Mouse (Mus musculus) kidney, postnatal 10 days (tissue): Measurements from ENCODE around the gene Dph6.
"Not testable (repeated sequence)": the region's sequence is repeated elsewhere in the genome, so short reads cannot be mapped to it uniquely, and the experiment has no call there.

Experiments used
- DNase-seq: peaks from one replicate; pipeline ENCODE4 v3.0.0; 2021; ENCODE audit warnings: mixed read lengths

The Dph6 gene

DNA sequence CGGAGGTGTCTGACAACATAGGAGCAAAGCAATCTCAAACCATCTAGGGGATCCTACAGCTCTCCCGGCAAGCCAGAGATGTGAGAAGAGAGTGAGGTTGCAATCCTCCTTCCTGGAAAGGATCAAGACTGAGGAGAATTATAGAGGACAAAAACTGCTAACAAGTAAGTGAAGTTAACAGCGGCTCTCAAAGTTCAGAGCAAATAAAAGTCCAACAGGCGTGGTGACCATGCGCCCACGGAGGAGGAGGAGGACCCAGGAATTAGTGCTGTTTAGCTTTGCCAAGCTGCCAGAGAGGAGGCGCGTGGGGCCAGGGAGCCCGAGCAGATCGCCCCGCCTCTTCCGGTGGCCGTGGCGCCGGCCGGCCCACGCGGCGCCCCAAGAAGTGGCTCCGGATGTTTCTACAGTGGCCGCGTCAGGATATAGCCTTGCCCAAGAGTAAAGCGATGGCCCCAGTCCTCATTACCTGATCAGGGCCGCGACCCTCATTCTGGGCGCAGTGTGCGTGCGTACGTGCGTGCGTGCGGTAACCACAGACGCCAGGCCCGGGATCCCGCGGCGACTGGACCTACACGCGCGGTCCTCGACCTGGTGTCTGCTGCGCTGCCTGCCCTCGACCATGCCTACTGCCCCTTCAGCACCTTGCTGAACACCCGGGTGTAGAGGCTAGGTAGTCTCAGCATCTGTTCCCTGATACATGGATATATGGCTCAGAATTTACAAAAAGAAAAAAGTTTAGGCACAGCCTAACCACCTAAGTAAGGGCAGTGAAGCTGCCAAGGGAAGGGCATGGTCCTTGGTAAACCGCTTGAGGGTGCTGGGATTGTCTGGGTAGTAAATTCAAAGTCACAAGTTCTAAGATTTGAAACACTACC is at the start of gene Dph6:
Gene Dph6 (minus strand): TSS at position 600 of the 875 bp plus-strand sequence.
- peak; percentile 89 for DNase-seq

DNA sequence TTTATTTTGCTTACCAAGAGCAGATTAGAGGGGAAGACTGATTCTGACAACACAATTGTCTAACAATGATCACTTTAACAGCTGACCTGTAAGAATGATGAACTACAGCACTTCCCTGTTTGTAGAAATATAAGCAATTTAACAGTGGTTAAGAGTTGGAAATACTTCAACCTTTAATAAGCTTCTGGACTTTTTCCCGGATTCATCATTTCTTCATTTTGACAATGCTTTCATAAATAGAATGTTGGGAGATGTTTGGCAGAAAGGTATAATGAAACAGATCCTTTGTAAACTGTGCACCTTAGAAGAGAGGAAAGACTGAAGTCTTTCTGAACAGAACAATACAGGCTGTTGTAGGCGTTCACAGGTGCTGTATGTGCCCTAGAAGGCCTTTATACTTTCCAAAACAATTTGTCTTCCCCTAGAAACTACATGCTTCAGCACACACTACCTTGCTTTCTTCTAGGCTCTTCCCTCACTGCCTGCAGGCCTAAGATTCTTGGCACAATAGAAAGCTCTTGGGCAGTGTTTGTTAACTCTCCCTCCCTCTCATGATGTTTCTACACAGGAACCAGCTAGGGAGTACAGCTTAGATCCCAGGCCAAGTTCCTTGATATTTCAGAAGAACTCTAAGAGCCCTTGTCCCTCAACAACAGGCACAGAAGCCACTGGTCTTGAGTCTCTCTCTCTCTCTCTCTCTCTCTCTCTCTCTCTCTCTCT is 46.4 kb upstream of the Dph6 start:
- no peak for DNase-seq

DNA sequence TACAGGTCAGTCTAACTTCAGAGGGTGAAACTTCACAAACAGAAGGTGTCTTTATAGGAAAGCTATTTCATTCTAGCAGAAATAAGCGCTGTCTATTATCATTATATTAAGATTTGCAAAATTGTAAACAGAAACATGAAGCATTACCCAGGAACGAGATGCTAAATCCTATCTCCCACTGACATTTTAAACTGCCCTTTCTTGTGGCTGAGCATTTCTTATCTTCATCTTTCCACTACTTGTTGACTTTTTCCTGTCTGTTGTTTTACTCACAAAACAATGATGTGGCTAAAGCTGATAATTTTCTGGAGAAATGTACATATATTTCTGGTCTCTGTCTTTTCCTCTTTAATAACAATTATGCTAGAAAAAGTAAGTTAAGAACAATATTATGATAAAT is 36.8 kb upstream of the Dph6 start:
- no peak for DNase-seq

DNA sequence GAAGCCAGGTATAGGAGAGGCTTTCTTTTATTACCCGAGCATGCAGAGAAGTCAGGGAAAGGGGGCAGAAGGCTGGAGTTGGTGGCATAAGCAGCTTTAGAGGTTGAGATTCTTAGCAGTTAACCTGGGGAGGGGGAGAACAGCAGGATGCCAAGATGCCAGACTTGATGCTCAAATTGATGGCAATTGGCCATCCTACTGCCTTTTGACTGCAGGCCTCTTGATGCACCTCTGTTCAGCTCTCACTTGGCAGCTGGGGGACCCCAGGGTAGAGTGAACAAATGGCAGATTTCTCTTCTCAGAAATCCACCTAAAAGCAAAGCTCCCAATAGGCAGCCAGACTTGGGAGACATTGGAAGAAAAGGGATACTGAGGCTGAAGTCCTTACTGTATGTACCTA is 32.7 kb upstream of the Dph6 start:
- DNase-seq, result no peak

DNA sequence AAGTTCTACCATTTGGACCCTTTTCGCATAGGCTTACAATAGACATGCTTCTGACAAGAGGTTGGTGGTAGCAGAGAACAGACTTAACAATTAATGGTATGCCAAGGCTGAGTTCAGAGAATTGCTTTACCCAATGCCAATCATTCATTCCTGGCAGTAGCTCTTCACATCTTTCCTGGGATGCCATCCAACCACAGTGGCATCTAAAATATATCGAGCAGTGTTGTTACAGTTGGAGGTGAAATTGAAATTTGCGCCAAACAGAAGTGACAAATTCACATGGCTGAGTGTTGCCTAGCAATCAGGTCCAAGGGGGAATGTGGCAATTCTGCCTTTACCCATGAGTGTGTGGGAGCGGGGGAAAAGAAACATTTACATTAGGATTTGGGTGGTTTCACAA is 32.3 kb upstream of the Dph6 start:
- no peak for DNase-seq

DNA sequence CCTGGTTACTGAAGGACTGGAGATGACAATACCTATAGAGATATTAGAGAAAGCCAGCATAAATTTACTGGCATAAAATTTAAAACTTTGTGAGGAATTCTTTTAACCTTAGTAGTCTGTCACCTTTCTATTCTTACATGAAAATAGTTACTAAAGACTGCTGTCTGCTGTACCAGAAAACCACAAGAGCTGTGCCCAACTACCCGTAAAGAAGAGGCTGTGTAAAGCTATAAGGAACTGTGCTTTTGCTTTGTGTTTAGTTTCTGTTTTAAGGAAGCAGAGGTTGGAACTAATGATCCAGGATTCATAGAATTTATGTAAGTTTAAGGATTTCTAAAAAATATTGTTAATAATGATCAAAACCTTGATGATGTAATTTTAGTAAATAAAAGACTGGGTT is 19.1 kb upstream of the Dph6 start:
- no peak for DNase-seq

DNA sequence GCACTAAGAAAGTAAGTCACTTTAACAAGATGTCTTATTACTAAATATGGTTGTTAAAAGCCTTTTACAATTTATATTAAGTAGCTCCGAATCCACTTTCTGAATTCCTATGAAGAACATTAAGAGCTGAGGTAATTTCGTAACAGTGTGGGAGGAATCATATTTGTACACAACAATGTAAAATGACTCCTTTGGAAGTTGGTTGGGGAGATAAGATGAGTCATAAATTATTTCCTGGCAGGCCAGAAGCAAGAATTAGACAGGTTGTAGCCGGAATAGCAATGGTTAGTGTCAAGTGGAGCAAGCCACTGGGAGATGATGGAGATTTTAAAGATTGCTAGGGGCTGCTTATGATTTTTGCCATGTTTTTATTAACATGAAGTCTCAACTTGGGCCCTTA is 16.2 kb upstream of the Dph6 start:
- DNase-seq, result no peak

DNA sequence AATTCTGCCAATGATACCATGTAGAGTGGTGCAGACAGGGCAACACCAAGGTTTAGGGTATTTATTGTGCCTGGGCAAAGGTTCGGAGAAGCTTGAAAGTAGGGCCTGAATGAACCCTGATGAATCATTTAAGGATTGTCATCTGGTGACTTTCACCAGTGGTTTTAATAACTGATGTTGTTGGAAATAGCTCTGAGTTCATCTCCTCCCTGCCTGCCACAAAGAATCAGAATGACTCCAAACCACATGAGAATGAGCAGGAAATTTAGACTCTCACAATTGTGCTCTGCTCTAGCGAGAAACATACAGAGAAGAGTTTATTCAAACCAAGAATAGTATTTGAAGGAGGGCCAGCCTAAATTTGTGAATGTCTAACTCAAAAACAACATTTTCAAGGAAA is 4.2 kb upstream of the Dph6 start:
- no peak for DNase-seq

DNA sequence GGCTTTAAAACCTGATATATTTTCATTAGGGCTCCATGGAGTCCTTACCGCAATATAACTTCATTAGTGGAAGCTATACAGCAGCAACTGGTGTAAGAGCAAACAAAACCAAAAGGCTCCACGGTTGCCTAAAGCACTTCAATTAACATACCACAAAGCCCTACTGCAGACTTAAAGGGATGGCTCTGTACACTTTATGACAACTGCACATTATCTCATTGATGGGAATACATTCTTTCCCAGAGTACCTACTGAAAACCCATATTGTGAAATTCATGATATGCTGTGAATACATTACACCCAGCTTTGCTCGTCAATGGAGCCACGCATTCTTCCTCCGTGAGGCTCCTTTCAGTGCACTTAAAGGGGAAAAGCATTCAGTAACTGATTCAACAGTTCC is 8.5 kb downstream of the Dph6 start:
- DNase-seq, result no peak

DNA sequence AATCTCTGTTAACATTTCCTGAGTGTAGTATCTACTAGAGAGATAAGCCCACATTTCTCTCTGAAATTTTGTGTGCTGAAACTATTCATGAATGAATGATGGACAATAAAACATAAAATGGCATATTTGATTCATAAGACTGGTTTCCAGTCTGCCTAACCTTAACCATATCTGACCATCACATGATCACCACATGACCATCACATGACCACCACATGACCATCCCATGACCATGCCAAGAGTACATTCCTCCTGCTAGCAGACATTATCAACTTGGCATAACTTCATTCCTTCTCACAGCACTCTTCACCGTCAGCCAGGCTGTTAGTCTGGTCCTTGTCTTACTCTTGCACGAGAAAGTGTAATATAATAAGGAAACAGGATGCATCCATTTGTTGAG is 10.9 kb downstream of the Dph6 start:
- DNase-seq, result no peak

DNA sequence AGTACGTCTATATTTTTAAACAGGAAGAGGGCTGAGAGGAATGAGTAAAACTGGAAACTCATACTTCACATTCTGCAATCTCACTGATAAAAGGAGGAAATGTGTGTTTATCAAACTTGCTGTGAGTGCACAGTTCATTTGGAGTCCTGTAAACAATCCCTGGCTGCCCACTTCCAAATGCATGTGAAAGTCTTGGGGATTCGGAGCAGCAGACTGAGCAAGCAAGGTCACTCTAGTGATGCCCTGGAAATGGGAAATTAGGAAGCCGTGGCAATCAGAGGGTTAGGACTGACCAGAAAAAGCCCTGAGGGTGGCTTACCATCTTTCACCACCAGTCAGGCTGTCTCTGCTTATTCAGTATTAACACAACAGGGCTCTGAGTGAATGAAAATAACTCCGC is 30.1 kb downstream of the Dph6 start:
- peak; percentile 21 for DNase-seq

DNA sequence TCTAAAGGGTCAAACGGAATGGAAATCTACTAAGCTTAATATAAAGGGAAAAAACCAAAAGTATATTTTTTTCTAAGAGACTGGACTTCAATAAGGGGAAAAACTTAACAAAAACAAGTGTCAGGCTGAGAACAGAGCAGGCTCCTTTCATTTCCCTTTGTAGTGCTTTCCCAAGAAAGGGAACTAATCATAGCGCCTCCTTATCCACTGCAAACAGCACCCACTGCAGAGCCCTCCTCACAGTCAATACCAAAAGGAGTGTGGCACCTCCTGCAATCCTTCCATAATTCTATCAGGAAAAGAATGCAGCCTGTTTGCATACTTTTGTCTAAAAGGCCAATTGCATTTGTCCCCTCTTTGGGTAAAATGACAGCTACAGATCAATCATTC is 32.2 kb downstream of the Dph6 start:
- peak; percentile 10 for DNase-seq

DNA sequence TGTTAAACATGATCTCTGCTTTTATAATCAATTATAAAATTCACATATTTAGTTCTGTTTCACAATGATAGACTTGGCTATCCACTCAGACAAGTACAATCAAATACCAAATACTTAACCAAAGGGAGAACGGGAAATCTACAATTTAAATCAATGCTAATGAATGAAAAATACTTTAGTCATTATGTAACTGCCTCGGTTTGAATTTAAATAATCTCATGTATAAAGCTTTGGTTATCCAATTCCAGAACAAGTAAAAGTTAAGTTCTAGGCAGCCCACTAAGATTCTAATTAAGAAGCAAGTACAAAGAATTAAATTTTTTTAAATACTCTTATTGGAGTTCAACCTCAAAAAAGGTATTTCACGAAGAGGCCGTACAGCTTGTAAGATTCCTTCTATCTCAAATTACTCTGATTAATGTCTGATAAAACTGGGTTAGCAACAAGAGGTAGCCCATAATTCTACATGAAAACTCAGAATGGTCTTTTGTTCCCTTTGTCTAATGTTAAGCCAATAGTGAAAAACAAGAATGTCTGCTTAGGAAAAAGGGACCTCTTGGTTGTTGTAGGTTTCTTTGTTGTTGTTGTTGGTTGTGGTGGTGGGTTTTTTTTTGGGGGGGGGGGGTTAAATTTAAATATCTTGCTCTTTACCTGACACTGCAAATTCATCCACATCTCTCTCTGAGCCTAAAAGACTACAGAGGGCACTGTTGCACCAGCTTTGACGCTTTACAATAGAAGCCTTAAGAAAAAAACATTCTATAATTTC is 32.8 kb downstream of the Dph6 start:
- peak; percentile 68 for DNase-seq

DNA sequence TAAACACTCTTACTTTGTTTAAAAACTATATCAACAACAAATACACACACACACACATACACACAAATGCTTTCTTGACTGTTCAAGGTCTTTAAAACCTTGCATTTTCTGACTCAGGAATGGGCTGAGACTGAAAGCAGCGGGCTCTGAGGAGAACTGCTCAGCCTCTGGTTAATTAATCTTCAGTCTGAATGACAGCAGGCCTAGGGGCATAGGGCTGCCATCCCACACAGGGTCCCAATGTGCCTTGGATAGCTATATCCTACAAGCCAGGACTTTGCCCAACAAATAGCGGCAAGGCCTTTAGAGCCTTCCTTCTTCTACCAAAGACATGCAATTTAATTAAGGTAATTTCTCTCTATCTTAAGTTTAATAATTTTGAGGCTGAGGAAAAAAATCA is 43.2 kb downstream of the Dph6 start:
- DNase-seq, result no peak

DNA sequence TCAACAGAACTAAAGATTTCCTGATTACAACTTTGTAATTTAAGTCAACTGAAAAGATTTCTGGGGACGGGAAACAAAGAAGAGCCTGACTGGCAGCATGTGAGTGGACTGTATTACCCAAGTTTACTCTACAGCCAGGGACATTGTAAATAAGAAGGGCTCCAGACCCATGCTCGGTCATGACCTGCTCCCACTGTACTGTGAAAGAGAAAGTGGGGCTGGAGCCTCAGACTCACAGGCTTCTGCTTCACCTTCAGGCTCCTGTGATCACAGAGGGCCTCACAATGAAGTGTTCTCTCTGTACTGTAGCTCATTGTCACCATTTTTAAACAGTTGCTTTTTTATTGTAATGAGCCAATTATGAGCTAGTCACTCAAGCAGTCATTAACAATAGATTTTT is 44.7 kb downstream of the Dph6 start:
- no peak for DNase-seq

DNA sequence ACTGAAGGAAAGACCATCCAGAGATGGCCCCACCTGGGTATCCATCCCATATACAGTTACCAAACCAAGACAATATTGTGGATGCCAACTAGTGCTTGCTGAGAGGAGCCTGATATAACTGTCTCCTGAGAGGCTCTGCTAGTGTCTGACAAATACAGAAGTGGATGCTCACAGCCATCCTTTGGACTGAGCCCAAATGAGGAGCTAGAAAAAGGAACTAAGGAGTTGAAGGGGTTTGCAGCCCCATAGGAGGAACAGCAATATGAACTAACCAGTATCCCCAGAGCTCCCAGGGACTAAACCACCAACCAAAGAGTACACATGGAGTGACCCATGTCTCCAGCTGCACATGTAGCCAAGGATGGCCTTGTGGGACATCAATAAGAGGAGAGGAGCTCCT is 49.6 kb downstream of the Dph6 start:
- not testable (repeated sequence) for DNase-seq

DNA sequence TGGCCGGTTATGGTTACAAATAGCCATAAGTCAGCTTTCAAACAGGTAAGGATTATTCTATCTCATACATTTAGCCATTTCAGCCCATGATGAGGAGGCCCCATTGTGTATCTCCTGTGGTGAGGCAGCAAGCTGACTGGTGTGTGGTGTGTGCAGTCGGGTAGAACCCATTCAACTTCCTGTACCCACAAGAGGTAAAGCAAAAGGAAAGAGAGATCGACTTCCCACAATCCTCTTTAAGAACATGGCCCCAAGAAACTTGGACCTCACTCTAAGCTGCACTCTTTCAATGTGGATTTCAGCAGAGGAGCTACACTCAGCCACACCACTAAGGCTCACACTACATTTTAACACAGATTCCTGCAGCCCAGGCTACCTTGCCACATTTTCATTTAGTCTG is 53.6 kb downstream of the Dph6 start:
- no peak for DNase-seq

DNA sequence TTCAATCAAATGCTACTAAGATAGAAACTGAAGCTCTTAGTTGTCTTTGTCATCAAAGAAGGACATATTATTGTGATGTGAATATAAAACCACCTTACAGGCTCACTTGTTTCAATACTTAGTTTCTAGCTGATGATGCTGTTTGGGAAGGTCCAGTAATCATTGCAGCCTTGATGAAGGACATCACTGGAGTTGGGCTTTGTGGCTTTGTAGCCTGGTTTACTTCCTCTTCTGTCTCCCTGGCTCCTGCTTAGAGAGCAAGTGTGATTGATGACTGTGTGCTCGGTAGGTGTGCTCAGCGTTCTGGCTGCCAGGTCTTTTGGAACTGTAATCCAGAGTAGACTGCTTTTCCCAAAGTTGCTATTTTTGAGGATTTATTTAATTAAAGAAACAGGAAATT is 55.0 kb downstream of the Dph6 start:
- DNase-seq, result no peak

DNA sequence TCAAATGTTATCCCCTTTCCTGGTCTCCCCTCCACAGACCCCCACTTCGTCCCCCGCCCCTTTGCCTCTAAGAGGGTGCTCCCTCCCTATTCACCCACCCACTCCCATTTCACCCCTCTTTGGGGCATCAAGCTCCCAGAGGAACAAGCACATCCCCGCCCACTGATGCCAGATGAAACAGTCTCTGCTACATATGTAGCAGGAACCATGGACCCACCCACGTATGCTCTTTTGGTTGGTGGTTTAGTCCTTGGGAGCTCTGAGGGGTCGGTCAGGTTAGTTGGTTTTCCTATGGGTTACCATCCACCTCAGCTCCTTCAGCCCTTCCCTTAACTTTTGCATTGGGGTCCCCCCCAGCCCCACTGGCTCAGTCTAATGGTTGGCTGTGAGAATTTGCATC is 61.4 kb downstream of the Dph6 start:
- DNase-seq, result no peak

DNA sequence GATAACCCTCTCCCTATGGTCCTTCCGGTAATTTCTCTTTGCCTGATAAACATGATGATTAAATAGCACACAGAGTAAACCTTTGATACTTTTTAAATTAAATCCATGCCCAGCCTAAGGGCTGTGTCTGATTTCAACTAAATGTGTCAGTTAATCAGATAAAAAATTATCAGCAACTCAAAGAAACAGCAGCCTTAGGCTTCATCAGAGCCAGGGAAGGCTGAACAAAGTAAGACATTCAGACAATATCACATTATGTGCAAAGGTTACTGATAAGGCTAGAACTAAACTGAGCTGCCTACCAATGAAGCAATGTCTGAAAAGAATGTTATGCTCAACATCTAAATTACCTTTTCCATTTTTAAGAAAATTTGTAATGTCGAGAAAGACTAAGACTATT is 74.0 kb downstream of the Dph6 start:
- no peak for DNase-seq

DNA sequence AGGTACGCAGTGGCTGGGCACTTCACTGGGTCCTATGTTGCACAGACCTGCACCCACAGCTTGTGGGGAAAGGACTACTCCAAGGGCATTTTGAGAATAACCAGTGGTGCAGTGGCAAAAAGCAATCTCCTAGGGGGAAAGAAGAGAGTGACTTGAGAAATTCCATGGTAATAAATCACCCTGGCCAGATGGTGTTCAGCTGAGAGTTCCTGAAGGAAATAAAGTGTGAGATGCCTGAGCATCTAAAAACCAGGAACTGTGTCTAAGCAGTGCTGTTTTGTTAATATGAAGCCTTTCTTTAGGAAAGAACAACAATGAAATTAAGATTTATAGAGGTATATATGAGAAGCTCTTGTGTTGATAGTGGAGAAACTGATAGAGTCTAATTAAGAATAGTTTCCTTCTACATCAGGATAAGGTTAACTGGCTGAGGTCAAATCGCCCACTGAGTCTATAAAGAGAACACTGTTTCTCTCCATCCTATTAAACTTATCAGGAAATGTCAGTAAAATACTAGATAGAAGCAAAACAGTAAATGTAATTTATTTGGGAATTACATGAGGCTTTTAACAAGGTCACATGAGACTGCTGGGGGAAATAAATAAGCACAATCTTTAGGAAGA is 111.7 kb downstream of the Dph6 start:
- DNase-seq, result peak; percentile 16

DNA sequence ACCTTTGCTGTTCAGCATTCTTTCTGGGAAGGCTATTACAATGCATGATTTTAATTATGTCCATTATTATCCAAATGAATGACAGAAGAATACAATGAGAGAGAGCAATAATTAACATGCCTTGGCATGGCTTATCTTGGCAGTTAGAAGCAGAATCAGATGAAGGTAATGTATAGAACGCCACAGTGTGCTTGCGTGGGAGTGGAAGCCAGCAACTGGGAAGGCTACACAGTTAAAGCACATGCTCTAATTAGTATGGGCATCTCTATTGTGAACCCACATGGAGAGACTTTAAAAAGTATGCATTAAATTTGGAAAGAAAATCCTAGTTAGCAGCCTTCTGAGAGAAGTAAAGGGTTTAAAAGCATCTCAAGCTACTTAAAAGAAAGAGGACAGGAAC is 112.4 kb downstream of the Dph6 start:
- no peak for DNase-seq

DNA sequence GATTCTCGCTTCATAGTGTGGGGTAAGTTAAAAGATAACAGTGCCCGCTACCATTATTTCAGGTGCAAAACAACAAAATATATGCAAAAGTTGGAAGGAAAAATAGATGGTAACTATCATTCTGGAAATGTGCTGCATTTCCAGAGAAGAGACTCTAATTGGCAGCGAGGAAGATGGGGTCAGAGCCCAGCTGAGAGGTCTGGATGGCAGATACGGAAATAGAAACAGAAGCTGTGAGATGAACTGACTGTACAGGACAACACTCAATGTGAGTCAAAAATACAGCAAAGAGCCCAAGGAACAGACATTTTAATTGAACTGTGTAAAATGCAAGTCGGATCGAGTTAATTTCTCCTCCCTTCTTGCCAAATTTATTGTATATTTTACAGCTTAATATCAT is 114.3 kb downstream of the Dph6 start:
- no peak for DNase-seq
